Mouse (Mus musculus): ENCODE results near the gene Plppr1.

GRCm38 (mm10) chr4:49099448-49099847, 40.4 kb downstream of the Plppr1 start:
- TF ChIP-seq POLR2A (IDR thresholded peaks at IDR 0.05; ENCODE audit: low read depth, low read length) (no peak), CTCF (conservative IDR thresholded peaks at IDR 0.05; ENCODE audit: insufficient read depth, insufficient read length, low read depth, low read length) (no peak)
